Comparison of ENCODE assay signal across 10 mouse cellular contexts in the genomic region with DNA sequence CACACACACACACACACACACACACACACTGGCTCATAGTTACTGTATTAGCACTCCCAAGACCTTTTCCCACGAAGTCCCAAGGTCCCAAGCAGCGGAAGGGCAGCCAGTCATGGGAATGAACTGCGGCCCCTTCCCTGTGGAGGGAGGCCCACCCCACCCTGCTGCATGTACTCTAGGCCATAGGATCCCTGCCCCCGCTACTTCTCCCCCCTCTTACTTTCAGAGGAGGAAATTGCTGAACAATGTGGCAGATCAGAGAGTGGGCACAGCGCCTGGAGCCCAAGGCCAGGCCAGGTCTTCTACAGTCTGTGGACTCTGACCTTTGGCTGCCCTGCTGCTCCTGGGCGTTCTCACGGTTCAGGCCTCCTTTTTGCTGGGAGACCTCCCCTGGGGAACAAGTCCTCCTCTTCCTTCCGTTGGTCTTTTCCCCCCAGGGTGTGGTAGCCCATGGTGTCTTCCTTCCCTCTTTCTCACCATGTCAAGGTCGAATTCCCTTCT. TPM values are rescaled to one million over a fixed set of nuclear protein-coding genes. Genes with fewer than 3 reads are reported as not detected.
A peak's percentile ranks its signal among the peaks of the same experiment; 100 is the strongest.
DNase-seq lines count a peak whose midpoint lies in the region; ATAC-seq lines count a peak whose summit lies in the region.
"Had no signal": no experiment of that assay in that cellular context is flagged by ENCODE, and none has a peak within 500 bp of the region (broad histone marks: within the 10 kb centered on the region; RNA-seq: fewer than 3 reads in every experiment).

No protein-coding gene starts in this region.

- H3K27ac ChIP-seq in heart, embryonic 13.5 days (replicated peaks): peak overlapping the region; percentile 83
- no peak overlapping the region; the same call in 1 of the 2 replicates for H3K27ac ChIP-seq in stomach, embryonic 16.5 days (ENCODE audit: low read length)
- H3K27ac ChIP-seq in midbrain, embryonic 13.5 days: no peak overlapping the region
- H3K27ac ChIP-seq: embryonic facial prominence, embryonic 15.5 days had no signal

- peaks cover 32% of the 10 kb centered on the region for H3K4me1 ChIP-seq in heart, embryonic 13.5 days
- peaks cover 6% of the 10 kb centered on the region for H3K4me1 ChIP-seq in stomach, embryonic 16.5 days (ENCODE audit: control insufficient read depth, insufficient read depth, low read length)
- peaks cover 7% of the 10 kb centered on the region for H3K4me1 ChIP-seq in midbrain, embryonic 13.5 days (replicated peaks)

- H3K27me3 ChIP-seq in heart, embryonic 13.5 days (replicated peaks): no peaks in the 10 kb centered on the region
- no peaks in the 10 kb centered on the region for H3K27me3 ChIP-seq in stomach, embryonic 16.5 days (ENCODE audit: control insufficient read depth, insufficient read depth, low read length)
- no peaks in the 10 kb centered on the region for H3K27me3 ChIP-seq in midbrain, embryonic 13.5 days
- H3K27me3 ChIP-seq: CH12.LX; embryonic facial prominence, embryonic 15.5 days had no signal

- no peak overlapping the region for H3K4me2 ChIP-seq in heart, embryonic 13.5 days
- no peak overlapping the region for H3K4me2 ChIP-seq in stomach, embryonic 16.5 days (ENCODE audit: low read depth, low read length)
- no peak overlapping the region for H3K4me2 ChIP-seq in midbrain, embryonic 13.5 days (replicated peaks)
- H3K4me2 ChIP-seq: embryonic facial prominence, embryonic 15.5 days had no signal

- ATAC-seq in heart, embryonic 13.5 days (ENCODE audit: extremely low read depth, insufficient number of reproducible peaks, low FRiP score, low TSS enrichment): no peak
- ATAC-seq in stomach, embryonic 16.5 days (ENCODE audit: insufficient read depth, low FRiP score): peak; percentile 35; the same call in 1 of the 2 replicates
- no peak for ATAC-seq in midbrain, embryonic 13.5 days

- H3K9ac ChIP-seq in heart, embryonic 13.5 days: no peak overlapping the region
- no peak overlapping the region for H3K9ac ChIP-seq in stomach, embryonic 16.5 days (ENCODE audit: low read length)
- no peak overlapping the region for H3K9ac ChIP-seq in midbrain, embryonic 13.5 days (replicated peaks)
- H3K9ac ChIP-seq: embryonic facial prominence, embryonic 15.5 days had no signal

- peak; percentile 41 for DNase-seq in ovary, adult 18-20 months (ENCODE audit: low spot score)
- DNase-seq in ovary, postnatal 10 days (ENCODE audit: low spot score): no peak
- peak; percentile 75 to 87 for DNase-seq in kidney, postnatal 4 days
- DNase-seq in layer of hippocampus, adult 8-10 months (ENCODE audit: low spot score in 2 of 2): no peak
- DNase-seq in spleen, adult 12 weeks (ENCODE audit: low spot score): no peak

- WGBS in heart, embryonic 13.5 days: 40% methylated on average over 9 of the region's 9 CpGs
- 54% methylated on average over 9 of the region's 9 CpGs for WGBS in stomach, embryonic 16.5 days
- 61% methylated on average over 9 of the region's 9 CpGs for whole genome bisulfite sequencing in midbrain, embryonic 13.5 days

- H3K4me3 ChIP-seq in heart, embryonic 13.5 days: no peak overlapping the region
- H3K4me3 ChIP-seq in stomach, embryonic 16.5 days (replicated peaks; ENCODE audit: low read length): no peak overlapping the region
- no peak overlapping the region for H3K4me3 ChIP-seq in midbrain, embryonic 13.5 days (replicated peaks)
- H3K4me3 ChIP-seq: embryonic facial prominence, embryonic 15.5 days had no signal

- H3K9me3 ChIP-seq in heart, embryonic 13.5 days: no peaks in the 10 kb centered on the region
- H3K9me3 ChIP-seq in stomach, embryonic 16.5 days (replicated peaks; ENCODE audit: control insufficient read depth, low read length): no peaks in the 10 kb centered on the region
- H3K9me3 ChIP-seq in midbrain, embryonic 13.5 days: no peaks in the 10 kb centered on the region
- H3K9me3 ChIP-seq: embryonic facial prominence, embryonic 15.5 days had no signal

- no peaks in the 10 kb centered on the region for H3K36me3 ChIP-seq in heart, embryonic 13.5 days
- no peaks in the 10 kb centered on the region for H3K36me3 ChIP-seq in stomach, embryonic 16.5 days (ENCODE audit: control insufficient read depth, insufficient read depth, low read length)
- H3K36me3 ChIP-seq in midbrain, embryonic 13.5 days: no peaks in the 10 kb centered on the region
- H3K36me3 ChIP-seq: embryonic facial prominence, embryonic 15.5 days had no signal

RNA-seq across cellular contexts. Expression of gene Oaz2, which starts 3.7 kb away (rescaled TPM):
- 249 and 267 TPM in 2 replicates for polyA plus RNA-seq in heart, embryonic 13.5 days (2015; fragmentation: Nextera tagmentation; extraction: Ambion mirVana)
- polyA plus RNA-seq in stomach, embryonic 16.5 days (2015; fragmentation: Nextera tagmentation; extraction: Ambion mirVana): 200 and 218 TPM in 2 replicates
- total RNA-seq in layer of hippocampus, adult 8-10 months (2022): 100 to 1,000 TPM; 188 to 226 (median 208) TPM
- 333 and 366 TPM in 2 replicates for polyA plus RNA-seq in midbrain, embryonic 13.5 days (2015; fragmentation: Nextera tagmentation; extraction: Ambion mirVana)

RNA-seq across cellular contexts. Expression of gene Rbpms2, which starts 42.0 kb away (rescaled TPM):
- polyA plus RNA-seq in heart, embryonic 13.5 days (2015; fragmentation: Nextera tagmentation; extraction: Ambion mirVana): 106 and 109 TPM in 2 replicates
- 20.4 and 22.9 TPM in 2 replicates for polyA plus RNA-seq in stomach, embryonic 16.5 days (2015; fragmentation: Nextera tagmentation; extraction: Ambion mirVana)
- total RNA-seq in layer of hippocampus, adult 8-10 months (2022): 1 to 10 TPM; 3.7 to 5.4 (median 4.6) TPM
- polyA plus RNA-seq in midbrain, embryonic 13.5 days (2015; fragmentation: Nextera tagmentation; extraction: Ambion mirVana): 4.5 and 4.9 TPM in 2 replicates

Comparison
In these comparisons a context has a peak if more than half of its experiments do, and no peak if none do; other contexts are left out.
1. DNase-seq: peak in ovary, adult 18-20 months (single experiment) and kidney, postnatal 4 days (2 of 2); none in ovary, postnatal 10 days (single experiment), layer of hippocampus, adult 8-10 months (0 of 2) and spleen, adult 12 weeks (single experiment).